Mouse (Mus musculus) erythroblast, embryonic 14.5 days (primary cell): Measurements from ENCODE around the gene Spaca6. TPM values are rescaled to one million over a fixed set of nuclear protein-coding genes. Genes with fewer than 3 reads are reported as not detected.
"Not testable (repeated sequence)": the region's sequence is repeated elsewhere in the genome, so short reads cannot be mapped to it uniquely, and the experiment has no call there.

ENCODE experiments used
- H3K27me3 ChIP-seq: 2 replicates; pipeline ENCODE4 v1.6.1; 2012; ENCODE audit warnings: inconsistent platforms; ENCODE audit not compliant: control insufficient read depth
- H3K36me3 ChIP-seq: 2 replicates; pipeline ENCODE4 v1.6.1; 2012; ENCODE audit warnings: mild to moderate bottlenecking, inconsistent platforms; ENCODE audit not compliant: control insufficient read depth
- H3K4me1 ChIP-seq: 2 replicates; pipeline ENCODE4 v1.6.1; 2012; ENCODE audit warnings: inconsistent platforms; ENCODE audit not compliant: control insufficient read depth
- H3K4me3 ChIP-seq: replicated peaks from 2 replicates; pipeline ENCODE3; 2012; ENCODE audit warnings: moderate library complexity, mild to moderate bottlenecking, inconsistent platforms
- H3K9me3 ChIP-seq: 2 replicates; pipeline ENCODE4 v1.6.1; 2012; ENCODE audit warnings: low read length, inconsistent platforms, mixed read lengths; ENCODE audit not compliant: control insufficient read depth
- GATA1 ChIP-seq: IDR thresholded peaks from 2 replicates; pipeline ENCODE4 v1.6.1; 2012; ENCODE audit warnings: low read length, inconsistent platforms, mixed read lengths
- TAL1 ChIP-seq: IDR thresholded peaks from 3 replicates; pipeline ENCODE4 v1.6.1; 2012; ENCODE audit warnings: low read length, inconsistent platforms, mixed read lengths
- polyA plus RNA-seq: library from polyadenylated mRNA; stranded (reverse); fragments of >175 nt; gene quantifications from 2 replicates; pipeline ENCODE4 v1.2.3, GENCODE M21; 2012

Spaca6 gene
- polyA plus RNA-seq, 1 experiment = not detected

GRCm38 (mm10) chr17:17839276-17839675 is 12.3 kb downstream of the Spaca6 start:
- Histone ChIP-seq H3K9me3 (no peaks in the 10 kb centered on the region), H3K27me3 (no peaks in the 10 kb centered on the region), H3K36me3 (no peaks in the 10 kb centered on the region; the same call in 1 of the 2 replicates), H3K4me3 (no peak overlapping the region), H3K4me1 (peaks cover 18% of the 10 kb centered on the region)
- TF ChIP-seq TAL1 (no peak), GATA1 (no peak)

DNA sequence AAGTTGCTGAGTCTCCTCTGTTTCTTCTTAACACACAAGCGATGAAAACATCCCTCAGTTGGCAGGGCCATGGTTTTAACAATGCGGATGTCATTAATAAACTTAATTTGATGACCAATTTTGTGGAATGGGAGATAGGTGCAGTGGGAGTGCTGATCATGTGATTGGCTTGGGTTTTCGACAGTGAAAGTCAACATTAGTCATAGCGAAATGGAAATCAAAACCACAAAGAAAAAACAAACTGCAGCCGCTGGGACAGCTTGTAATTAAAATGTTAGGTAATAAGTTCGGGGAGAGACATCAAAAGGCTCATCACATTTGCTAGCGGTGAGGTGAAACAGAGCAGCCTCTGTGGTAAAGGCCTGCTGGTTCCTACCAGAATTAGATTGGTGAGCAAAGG is 13.8 kb downstream of the Spaca6 start:
- TF ChIP-seq GATA1 (no peak), TAL1 (no peak)
- Histone ChIP-seq H3K27me3 (no peaks in the 10 kb centered on the region), H3K36me3 (no peaks in the 10 kb centered on the region; the same call in 1 of the 2 replicates), H3K9me3 (no peaks in the 10 kb centered on the region), H3K4me1 (peaks cover 18% of the 10 kb centered on the region), H3K4me3 (no peak overlapping the region)

GRCm38 (mm10) chr17:17843534-17844261 is 16.7 kb downstream of the Spaca6 start:
- Histone ChIP-seq H3K9me3 (no peaks in the 10 kb centered on the region), H3K4me3 (no peak overlapping the region)
- TF ChIP-seq GATA1 (no peak), TAL1 (no peak)

DNA sequence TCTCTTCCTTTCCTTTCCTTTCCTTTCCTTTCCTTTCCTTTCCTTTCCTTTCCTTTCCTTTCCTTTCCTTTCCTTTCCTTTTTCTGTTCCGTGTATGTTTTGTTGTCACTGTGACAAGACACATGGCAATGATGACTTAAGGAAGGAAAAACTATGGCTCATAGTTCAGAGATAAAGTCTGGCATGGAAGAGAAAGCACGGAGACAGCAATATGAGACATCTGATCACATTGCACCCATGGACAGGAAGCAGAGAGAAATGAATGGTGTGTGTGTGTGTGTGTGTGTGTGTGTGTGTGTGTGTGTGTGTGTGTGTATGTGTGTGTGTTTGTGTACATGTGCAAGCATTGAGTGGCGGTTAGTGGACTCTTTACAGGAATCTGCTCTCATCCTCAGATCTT is 17.6 kb downstream of the Spaca6 start:
- not testable (repeated sequence) for H3K27me3 ChIP-seq, H3K9me3 ChIP-seq, H3K4me1 ChIP-seq, H3K4me3 ChIP-seq, H3K36me3 ChIP-seq

More at GRCm38 (mm10) chr17:17843534-17844261, 16.7 kb downstream of the Spaca6 start:
- Histone ChIP-seq H3K36me3 (no peaks in the 10 kb centered on the region; the same call in 1 of the 2 replicates), H3K4me1 (peaks cover 3% of the 10 kb centered on the region), H3K27me3 (no peaks in the 10 kb centered on the region)

DNA sequence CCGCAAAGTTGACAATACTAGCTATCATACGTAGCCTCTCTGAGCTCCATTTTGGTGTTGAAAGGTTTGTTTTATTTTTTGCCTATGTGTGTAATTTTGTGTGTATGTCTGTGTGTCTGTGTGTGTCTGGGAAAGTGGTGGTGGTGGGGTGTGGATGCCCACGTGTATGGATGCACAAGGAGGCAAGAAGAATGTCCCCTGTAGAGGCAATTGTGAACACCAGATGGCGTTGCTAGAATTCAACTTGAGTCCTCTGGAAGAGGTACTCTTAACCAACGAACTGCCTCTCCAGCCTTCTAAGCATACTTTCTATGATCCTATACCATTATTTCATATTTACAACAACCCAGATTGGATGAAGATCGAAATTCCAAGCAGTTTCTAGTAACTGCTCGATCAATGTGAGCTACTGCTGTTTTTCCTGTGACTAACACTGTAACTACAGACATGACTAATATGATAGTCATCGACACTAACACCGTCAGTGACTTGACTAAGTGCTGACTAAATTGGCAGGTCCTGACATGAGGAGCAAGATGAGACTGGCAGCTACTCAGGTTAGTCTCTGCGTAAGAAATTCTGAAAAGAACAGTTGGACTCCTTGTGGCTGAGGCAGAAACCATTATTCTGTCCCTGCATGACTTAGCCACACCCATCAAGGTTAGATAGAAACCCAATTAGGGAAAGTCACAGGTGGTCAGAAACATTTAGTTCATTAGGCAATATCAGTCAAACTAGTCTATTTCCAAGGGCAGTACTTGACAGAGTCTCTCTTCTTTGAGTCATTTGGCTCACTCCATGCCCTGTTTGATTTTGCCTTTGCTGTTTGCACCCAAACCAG is 18.4 kb downstream of the Spaca6 start:
- no peak for TF ChIP-seq TAL1
- TF ChIP-seq GATA1 = no peak
- H3K27me3 ChIP-seq = peaks cover 10% of the 10 kb centered on the region
- H3K36me3 ChIP-seq = no peaks in the 10 kb centered on the region; the same call in 1 of the 2 replicates
- H3K9me3 ChIP-seq = no peaks in the 10 kb centered on the region
- no peak overlapping the region for H3K4me3 ChIP-seq
- H3K4me1 ChIP-seq = peaks cover 7% of the 10 kb centered on the region

GRCm38 (mm10) chr17:17848988-17849387 is 22.0 kb downstream of the Spaca6 start:
- H3K4me3 ChIP-seq = no peak overlapping the region
- no peak for TF ChIP-seq TAL1
- no peak for TF ChIP-seq GATA1
- H3K27me3 ChIP-seq = peaks cover 18% of the 10 kb centered on the region
- no peaks in the 10 kb centered on the region for H3K9me3 ChIP-seq
- no peaks in the 10 kb centered on the region for H3K36me3 ChIP-seq
- H3K4me1 ChIP-seq = peaks cover 7% of the 10 kb centered on the region

DNA sequence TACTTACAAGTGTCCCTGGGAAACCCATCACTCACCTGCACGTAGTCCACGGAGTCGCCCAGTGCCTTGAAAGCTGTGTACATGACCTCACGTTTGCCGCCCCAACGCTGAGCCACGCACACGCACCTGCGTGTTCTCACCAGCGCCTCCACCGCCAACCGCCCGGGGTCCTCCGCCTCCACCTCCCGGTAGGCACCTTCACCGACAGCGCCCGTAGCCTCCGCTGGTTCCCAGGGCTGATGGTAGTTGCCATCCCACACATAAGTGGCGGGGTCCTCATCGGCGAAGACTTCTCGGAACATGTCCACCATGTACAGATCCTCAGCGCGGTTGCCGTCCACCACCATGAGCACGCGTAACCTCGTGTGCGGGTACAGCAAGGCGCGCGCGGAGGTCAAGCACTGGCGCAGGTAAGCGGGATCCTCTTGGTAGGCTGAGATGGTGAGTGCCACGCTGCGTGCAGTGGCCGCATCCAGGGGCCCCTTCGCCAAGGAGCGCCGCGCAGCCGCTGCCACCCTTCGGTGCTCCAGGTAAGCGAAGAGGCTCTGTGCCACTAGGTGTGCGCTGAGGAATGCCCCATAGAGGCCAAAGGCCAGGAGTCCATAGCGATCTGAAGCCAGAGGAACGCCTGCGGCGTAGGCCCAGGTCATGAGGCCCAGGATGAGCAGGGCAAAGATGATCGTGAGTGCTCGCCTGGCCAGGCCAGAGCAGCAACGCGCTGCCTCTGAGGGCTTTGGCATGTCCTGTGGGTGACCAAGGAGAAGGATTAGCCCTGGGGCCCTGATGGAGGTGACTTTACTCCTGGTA is 23.2 kb downstream of the Spaca6 start:
- peaks cover 7% of the 10 kb centered on the region for H3K4me1 ChIP-seq
- no peak overlapping the region for H3K4me3 ChIP-seq
- no peaks in the 10 kb centered on the region for H3K36me3 ChIP-seq
- H3K27me3 ChIP-seq = peaks cover 18% of the 10 kb centered on the region
- no peaks in the 10 kb centered on the region for H3K9me3 ChIP-seq
- TF ChIP-seq TAL1 (no peak), GATA1 (no peak)

DNA sequence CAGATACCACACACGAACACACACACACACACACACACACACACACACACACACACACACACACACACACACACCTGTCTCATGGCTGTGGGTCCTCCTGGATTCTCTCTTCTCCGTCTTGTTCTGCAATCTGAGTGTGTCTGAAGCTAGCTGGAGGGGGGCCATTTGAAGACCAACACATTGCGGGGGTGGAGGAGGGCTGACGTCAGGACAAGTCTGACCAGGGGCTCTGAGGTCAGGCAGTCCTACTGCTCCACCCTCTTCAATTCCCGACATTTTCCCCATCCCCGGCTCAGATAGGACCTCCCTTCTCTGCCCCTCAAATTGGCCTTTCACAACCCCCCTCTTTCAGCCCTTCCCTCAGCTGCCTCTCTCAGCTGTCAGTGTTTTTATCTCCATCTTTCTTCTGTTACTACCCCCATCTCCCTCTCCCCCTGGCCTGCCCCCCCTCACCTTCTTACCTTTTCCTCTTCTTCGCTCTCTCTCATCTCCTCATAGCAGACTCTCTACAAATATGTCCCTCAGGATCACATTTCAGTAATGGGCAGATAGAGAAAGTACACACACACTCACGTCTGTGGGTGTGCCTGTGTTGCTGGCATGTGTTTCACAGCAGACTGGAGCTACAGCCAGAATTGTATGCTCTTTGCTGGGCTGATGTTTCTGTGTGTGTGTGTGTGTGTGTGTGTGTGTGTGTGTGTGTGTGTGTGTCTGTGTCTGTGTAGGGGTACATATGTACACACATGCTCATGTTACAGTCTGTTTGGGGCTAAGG is 28.3 kb downstream of the Spaca6 start, which contains the start of gene Has1:
TSS of gene Has1 (minus strand) at position 142 of the 775 bp plus-strand sequence.
- no peak within 1 kb of the TSS for H3K4me3 ChIP-seq
- no peaks in the 10 kb centered on the region for H3K9me3 ChIP-seq
- TF ChIP-seq GATA1 = no peak
- TF ChIP-seq TAL1 = no peak
- H3K27me3 ChIP-seq = peaks cover 10% of the 10 kb centered on the region
- no peaks in the 10 kb centered on the region for H3K36me3 ChIP-seq
- no peaks in the 10 kb centered on the region for H3K4me1 ChIP-seq
